Mouse (Mus musculus) gastrocnemius, postnatal 14 days (tissue): ENCODE results near the gene Aldh4a1. TPM values are rescaled to one million over a fixed set of nuclear protein-coding genes. Genes with fewer than 3 reads are reported as not detected.

Experiments used
- DNase-seq: peaks from one replicate; pipeline ENCODE4 v3.0.0; 2021; ENCODE audit warnings: mixed read lengths
- intact Hi-C: fragments of 180-260 bp; cut with DNase I; formaldehyde crosslinking; loops from one replicate; pipeline ENCODE4 v1.15.1; 2025; ENCODE audit warnings: low total_unique reads
- total RNA-seq, 2 experiments: library from RNA; stranded (reverse); gene quantifications; 2 replicates each; pipeline ENCODE4 v1.2.3; 2021

The Aldh4a1 gene
- total RNA-seq, 2 experiments from 2014 or later = 45.0 to 47.7 TPM

GRCm38 (mm10) chr4:139587370-139587769, 35.3 kb upstream of the Aldh4a1 start:
- no peak for DNase-seq

GRCm38 (mm10) chr4:139587773-139588172, 34.9 kb upstream of the Aldh4a1 start:
- intact Hi-C loops = no loop called here
- DNase-seq = no peak

More at GRCm38 (mm10) chr4:139587370-139587769, 35.3 kb upstream of the Aldh4a1 start:
- intact Hi-C loops = no loop called here

DNA sequence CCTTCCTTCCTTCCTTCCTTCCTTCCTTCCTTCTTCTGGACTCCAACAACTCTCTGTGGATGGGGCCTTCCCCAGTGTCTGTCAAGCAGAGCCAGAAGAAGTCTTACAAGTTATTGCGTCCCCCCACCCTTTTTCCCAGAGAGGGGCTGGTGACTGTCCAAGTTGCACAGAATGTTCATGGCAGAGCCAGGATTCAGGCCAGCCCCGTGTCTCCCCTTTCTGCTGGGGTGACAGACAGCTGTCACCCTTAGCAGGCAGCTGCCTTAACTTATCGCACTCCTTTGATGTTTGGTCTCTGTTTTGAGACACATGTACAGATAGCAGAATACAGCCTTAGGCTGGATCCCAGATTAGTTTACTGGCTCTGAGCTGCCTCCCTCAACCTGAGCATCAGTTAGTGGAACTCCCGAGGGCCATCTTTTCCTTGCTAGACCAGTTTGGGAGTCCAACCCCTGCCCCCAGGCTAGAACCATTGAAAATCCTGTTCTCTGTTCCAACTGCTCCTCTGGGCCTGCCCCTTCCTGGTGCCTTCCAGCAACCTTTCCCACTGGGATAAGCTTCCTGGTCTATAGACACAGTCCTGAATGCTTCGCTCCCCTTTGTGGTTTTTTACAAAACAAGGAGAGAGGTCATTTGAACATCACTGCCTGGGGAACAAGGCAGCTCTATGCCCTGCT, 33.2 kb upstream of the Aldh4a1 start:
- intact Hi-C loops = no loop called here
- no peak for DNase-seq

DNA sequence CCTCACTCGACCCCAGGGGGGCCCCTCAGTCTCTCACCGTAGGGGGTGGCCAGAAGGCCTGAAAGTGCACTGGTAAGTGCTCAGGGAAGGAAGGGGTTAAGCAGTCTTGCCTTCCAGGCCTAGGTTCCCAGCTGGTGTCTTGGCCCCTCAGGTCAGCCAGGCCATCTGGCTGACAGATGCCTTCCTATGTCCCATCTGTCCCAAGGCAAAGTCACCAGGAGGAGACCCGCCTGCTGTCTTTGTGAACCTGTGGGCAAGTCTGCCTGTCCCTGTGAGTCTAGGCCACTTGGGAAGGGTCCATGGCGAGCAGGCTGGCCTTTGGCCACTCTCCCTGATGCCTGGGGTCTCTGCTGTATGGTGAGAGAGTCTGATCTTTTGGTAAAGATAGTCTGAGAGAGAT, 32.2 kb upstream of the Aldh4a1 start:
- intact Hi-C loops = no loop called here
- no peak for DNase-seq

GRCm38 (mm10) chr4:139592895-139593294, 29.8 kb upstream of the Aldh4a1 start:
- intact Hi-C loops = no loop called here
- DNase-seq = no peak

DNA sequence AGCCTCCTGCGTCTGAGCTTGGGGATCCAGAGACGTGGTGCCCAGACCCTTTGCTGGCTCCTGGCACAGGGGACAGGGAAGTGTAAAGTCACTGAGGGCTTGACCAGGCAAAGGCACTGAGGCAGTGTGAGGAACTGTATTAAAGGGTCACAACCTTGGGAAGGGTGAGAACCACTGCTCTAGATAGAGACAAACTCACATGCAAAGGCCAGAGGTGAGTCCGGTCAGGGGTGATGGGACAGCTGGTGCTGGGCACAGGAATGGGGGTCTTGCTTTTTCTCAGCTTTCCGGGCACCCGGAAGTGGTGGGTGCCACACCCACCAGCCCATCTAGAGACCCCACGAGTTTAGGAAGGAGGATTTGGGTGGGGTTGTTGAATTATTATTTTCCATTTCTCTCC, 29.3 kb upstream of the Aldh4a1 start:
- intact Hi-C loops = no loop called here
- DNase-seq = no peak

GRCm38 (mm10) chr4:139594062-139594461, 28.6 kb upstream of the Aldh4a1 start:
- DNase-seq = no peak
- intact Hi-C loops = no loop called here

GRCm38 (mm10) chr4:139596715-139597114, 26.0 kb upstream of the Aldh4a1 start:
- no peak for DNase-seq
- intact Hi-C loops = no loop called here

GRCm38 (mm10) chr4:139597286-139598284, 25.1 kb upstream of the Aldh4a1 start:
- intact Hi-C loops = no loop called here
- no peak for DNase-seq

DNA sequence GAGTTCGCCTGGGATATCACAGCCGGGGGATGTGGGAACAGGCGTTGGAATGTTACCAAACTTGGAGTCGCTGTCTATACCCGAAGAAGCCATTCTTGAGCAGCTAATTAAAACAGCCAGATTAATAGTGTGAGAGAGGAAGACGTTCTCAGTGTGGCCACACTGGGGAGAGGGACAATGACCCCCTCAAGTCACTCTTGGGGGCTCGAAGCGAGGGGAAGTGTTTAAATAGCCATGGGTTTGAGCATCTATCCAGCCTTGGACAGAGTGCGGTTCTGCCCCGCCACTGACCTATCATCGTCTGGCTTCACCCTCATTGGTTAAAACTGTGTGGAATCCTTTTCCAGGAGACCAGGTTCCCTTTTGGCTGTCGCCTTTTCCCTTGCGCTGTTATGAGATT, 24.3 kb upstream of the Aldh4a1 start:
- DNase-seq = no peak
- intact Hi-C loops = no loop called here

DNA sequence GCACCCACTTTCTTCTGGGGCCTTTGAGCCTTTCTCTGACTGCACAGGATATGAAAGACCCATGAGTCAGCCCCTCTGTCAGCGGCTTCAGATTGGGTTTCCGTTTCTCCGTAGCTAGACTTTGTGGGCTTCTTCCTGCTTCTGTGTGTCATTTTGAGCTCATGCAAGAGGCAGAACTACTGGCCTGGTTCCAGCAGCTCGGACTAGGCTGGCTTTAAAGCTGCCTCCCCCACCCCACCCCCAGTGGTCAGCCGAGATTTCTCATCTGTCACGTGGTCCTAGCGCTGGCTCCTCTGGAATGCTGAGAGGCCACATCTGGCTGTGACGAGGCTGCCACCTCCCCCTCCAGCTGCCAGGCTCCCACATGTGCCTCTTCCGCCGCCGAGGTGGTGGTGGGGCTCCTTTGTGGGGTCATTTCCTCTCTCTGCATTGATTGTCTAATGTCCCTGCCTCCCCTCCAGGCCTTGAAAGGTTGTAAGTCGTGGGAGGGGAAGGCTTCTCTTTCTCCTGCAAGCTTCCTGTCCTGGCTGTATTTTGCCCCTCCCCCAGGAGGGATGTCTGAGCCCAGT, 23.6 kb upstream of the Aldh4a1 start:
- intact Hi-C loops = no loop called here
- DNase-seq = peak; percentile 92

- intact Hi-C loops = no loop called here
- DNase-seq = no peak
These were observed 20.9 kb upstream of the Aldh4a1 start for GRCm38 (mm10) chr4:139601519-139602356.

GRCm38 (mm10) chr4:139602357-139603244, 20.1 kb upstream of the Aldh4a1 start, which contains the start of gene Gm21969:
Gm21969 (plus strand) TSS chr4:139603186.
- intact Hi-C loops = no loop called here
- DNase-seq = peak; percentile 46

- DNase-seq = no peak
- intact Hi-C loops = no loop called here
These were observed 17.4 kb upstream of the Aldh4a1 start for GRCm38 (mm10) chr4:139605216-139605615.

- no peak for DNase-seq
- intact Hi-C loops = no loop called here
These were observed 15.9 kb upstream of the Aldh4a1 start for GRCm38 (mm10) chr4:139606732-139607131.

- intact Hi-C loops = no loop called here
- DNase-seq = no peak
These were observed 13.7 kb upstream of the Aldh4a1 start for GRCm38 (mm10) chr4:139608975-139609374.

GRCm38 (mm10) chr4:139610954-139611353, 11.7 kb upstream of the Aldh4a1 start:
- no peak for DNase-seq
- intact Hi-C loops = loop anchor here (5.0 kb wide), 2 partner anchors 44 to 139 kb away; no protein-coding TSS in a partner anchor

DNA sequence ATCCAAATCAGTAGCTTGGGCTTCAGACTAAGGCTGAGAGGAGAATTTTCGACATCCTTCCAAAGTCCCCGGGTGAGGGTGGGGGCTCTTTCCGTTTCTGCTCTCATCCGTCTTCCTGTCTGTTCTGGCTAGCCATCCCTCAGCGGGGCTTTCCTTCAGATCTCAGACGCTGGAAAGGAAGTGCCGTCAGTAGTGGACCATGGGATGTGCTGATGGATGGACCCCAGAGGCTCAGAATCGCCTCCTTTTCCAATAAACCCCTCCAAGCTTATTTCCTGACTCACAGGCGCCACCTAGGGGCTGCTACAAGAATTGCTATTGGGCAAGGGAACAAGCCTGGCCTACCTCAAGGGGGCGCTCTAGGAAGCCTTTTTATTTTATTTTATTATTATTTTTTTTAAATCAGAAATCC, 11.1 kb upstream of the Aldh4a1 start:
- intact Hi-C loops = loop anchor here (5.0 kb wide), 2 partner anchors 44 to 139 kb away; no protein-coding TSS in a partner anchor
- peak; percentile 85 for DNase-seq
